Mouse (Mus musculus) heart, postnatal 0 days (tissue): ENCODE results near the gene Krt6b. TPM values are rescaled to one million over a fixed set of nuclear protein-coding genes. Genes with fewer than 3 reads are reported as not detected.

Experiments
- ATAC-seq: fragments of 200-750 bp; cut with Nextera tagmentation; 2 replicates; pipeline ENCODE4 v1.8.0; 2017; ENCODE audit warnings: low read depth, moderate number of reproducible peaks, moderate library complexity; ENCODE audit not compliant: insufficient read depth
- DNase-seq: peaks from one replicate; pipeline ENCODE4 v3.0.0-alpha.2; 2016; ENCODE audit warnings: low spot score
- H3K27ac ChIP-seq: fragments of 300-500 bp; sonication (generic); 2 replicates; pipeline ENCODE4 v1.5.1; 2014; ENCODE audit warnings: low read depth, mild to moderate bottlenecking
- H3K27me3 ChIP-seq: fragments of 300-500 bp; sonication (generic); 2 replicates; pipeline ENCODE4 v1.6.1; 2014; ENCODE audit warnings: low read length, mixed read lengths; ENCODE audit not compliant: control insufficient read depth, insufficient read depth
- H3K36me3 ChIP-seq: fragments of 300-500 bp; sonication (generic); replicated peaks from 2 replicates; pipeline ENCODE4 v1.6.1; 2014; ENCODE audit warnings: low read length, mixed read lengths; ENCODE audit not compliant: control insufficient read depth, insufficient read depth
- H3K4me1 ChIP-seq: fragments of 300-500 bp; sonication (generic); 2 replicates; pipeline ENCODE4 v1.6.1; 2014; ENCODE audit warnings: antibody characterized with exemption; ENCODE audit not compliant: control insufficient read depth, insufficient read depth
- H3K4me2 ChIP-seq: fragments of 300-500 bp; sonication (generic); 2 replicates; pipeline ENCODE4 v1.6.1; 2014; ENCODE audit warnings: low read depth, mild to moderate bottlenecking, low read length, moderate library complexity
- H3K4me3 ChIP-seq: fragments of 300-500 bp; sonication (generic); 2 replicates; pipeline ENCODE4 v1.5.1; 2014; ENCODE audit warnings: low read depth, low read length
- H3K9ac ChIP-seq: fragments of 300-500 bp; sonication (generic); replicated peaks from 2 replicates; pipeline ENCODE4 v1.6.1; 2014; ENCODE audit warnings: low read depth, low read length, mixed read lengths
- H3K9me3 ChIP-seq: fragments of 300-500 bp; sonication (generic); replicated peaks from 2 replicates; pipeline ENCODE4 v1.6.1; 2016; ENCODE audit warnings: low read length; ENCODE audit not compliant: control insufficient read depth
- CTCF ChIP-seq: IDR thresholded peaks from 2 replicates; pipeline ENCODE4 v1.5.1; 2016; ENCODE audit warnings: antibody characterized with exemption, control low read depth, low read depth
- EP300 ChIP-seq: IDR thresholded peaks from 2 replicates; pipeline ENCODE4 v1.6.1; 2016; ENCODE audit warnings: antibody characterized with exemption, low read depth
- WGBS: fragments of 180-500 bp; shearing (Covaris S2); extraction: QIAGEN DNeasy Blood & Tissue Kit; methylation state at CpG from one replicate; pipeline ENCODE4 v1.1.7; 2014; 5-methylcytosine and 5-hydroxymethylcytosine counted together
- polyA plus RNA-seq: library from polyadenylated mRNA; unstranded; fragments of >200 nt; fragmentation: Nextera tagmentation; extraction: Ambion mirVana; gene quantifications from 2 replicates; pipeline ENCODE4 v1.2.1, GENCODE M21; 2015
- total RNA-seq: library from RNA; depleted of rRNA; stranded (reverse); fragments of >200 nt; gene quantifications from 2 replicates; pipeline ENCODE4 v1.2.3, GENCODE M21; 2014; ENCODE audit warnings: low replicate concordance; rRNA removed

Gene Krt6b
- total RNA-seq (not detected in 2 replicates), polyA plus RNA-seq (0.07 TPM in 1 of 2 replicates, not detected in the other)

- TF ChIP-seq EP300 = no peak
- no peak for TF ChIP-seq CTCF
- WGBS = 78% methylated on average over 2 of the region's 2 CpGs
- H3K9me3 ChIP-seq = no peaks in the 10 kb centered on the region
Observed at GRCm38 (mm10) chr15:101680187-101680586, at the start of gene Krt6b. Gene Krt6b (minus strand): TSS chr15:101680287.

GRCm38 (mm10) chr15:101724686-101725085, 44.6 kb upstream of the Krt6b start:
- H3K36me3 ChIP-seq = no peaks in the 10 kb centered on the region
- TF ChIP-seq CTCF (no peak), EP300 (no peak)
- no peaks in the 10 kb centered on the region for H3K27me3 ChIP-seq
- no peak overlapping the region for H3K4me3 ChIP-seq
- no peak overlapping the region for H3K4me2 ChIP-seq
- H3K9me3 ChIP-seq = no peaks in the 10 kb centered on the region
- no peak for DNase-seq
- no peak for ATAC-seq
- WGBS = 29% methylated on average over 5 of the region's 5 CpGs
- H3K4me1 ChIP-seq = no peaks in the 10 kb centered on the region
- no peak overlapping the region for H3K27ac ChIP-seq
- H3K9ac ChIP-seq = no peak overlapping the region

More at GRCm38 (mm10) chr15:101680187-101680586, at the start of gene Krt6b:
- ATAC-seq (no peak), DNase-seq (no peak)
- no peaks in the 10 kb centered on the region for H3K36me3 ChIP-seq
- no peaks in the 10 kb centered on the region for H3K27me3 ChIP-seq
- no peak within 1 kb of the TSS for H3K27ac ChIP-seq
- H3K4me2 ChIP-seq = no peak within 1 kb of the TSS
- H3K4me1 ChIP-seq = no peaks in the 10 kb centered on the region
- H3K4me3 ChIP-seq = no peak within 1 kb of the TSS
- H3K9ac ChIP-seq = no peak within 1 kb of the TSS

- Histone ChIP-seq H3K9me3 (no peaks in the 10 kb centered on the region), H3K27ac (no peak overlapping the region), H3K4me1 (no peaks in the 10 kb centered on the region), H3K9ac (no peak overlapping the region), H3K4me2 (no peak overlapping the region), H3K36me3 (no peaks in the 10 kb centered on the region), H3K4me3 (no peak overlapping the region), H3K27me3 (no peaks in the 10 kb centered on the region)
- no peak for DNase-seq
- WGBS = 46% methylated on average over 3 of the region's 3 CpGs
- ATAC-seq = no peak
- TF ChIP-seq CTCF = no peak
- no peak for TF ChIP-seq EP300
Observed at GRCm38 (mm10) chr15:101715831-101716230, 35.7 kb upstream of the Krt6b start.

GRCm38 (mm10) chr15:101714356-101714755, 34.3 kb upstream of the Krt6b start:
- no peak overlapping the region for H3K4me3 ChIP-seq

GRCm38 (mm10) chr15:101713731-101714130, 33.6 kb upstream of the Krt6b start:
- H3K4me2 ChIP-seq = no peak overlapping the region
- H3K27ac ChIP-seq = no peak overlapping the region
- no peak for DNase-seq
- H3K9me3 ChIP-seq = no peaks in the 10 kb centered on the region
- H3K27me3 ChIP-seq = no peaks in the 10 kb centered on the region
- H3K36me3 ChIP-seq = no peaks in the 10 kb centered on the region
- TF ChIP-seq CTCF = no peak
- TF ChIP-seq EP300 = no peak
- H3K9ac ChIP-seq = no peak overlapping the region
- WGBS = 60% methylated on average over 8 of the region's 8 CpGs
- ATAC-seq = no peak
- no peaks in the 10 kb centered on the region for H3K4me1 ChIP-seq
- H3K4me3 ChIP-seq = no peak overlapping the region

More at GRCm38 (mm10) chr15:101714356-101714755, 34.3 kb upstream of the Krt6b start:
- Histone ChIP-seq H3K4me2 (no peak overlapping the region), H3K4me1 (no peaks in the 10 kb centered on the region), H3K27ac (no peak overlapping the region), H3K36me3 (no peaks in the 10 kb centered on the region), H3K9me3 (no peaks in the 10 kb centered on the region), H3K27me3 (no peaks in the 10 kb centered on the region), H3K9ac (no peak overlapping the region)
- ATAC-seq = no peak
- no peak for DNase-seq
- TF ChIP-seq EP300 (no peak), CTCF (no peak)
- WGBS = 64% methylated on average over 5 of the region's 5 CpGs

GRCm38 (mm10) chr15:101712720-101713119, 32.6 kb upstream of the Krt6b start, which contains the start of gene Krt5:
Gene Krt5 (minus strand): TSS chr15:101712898.
- Histone ChIP-seq H3K4me2 (no peak within 1 kb of the TSS), H3K4me1 (no peaks in the 10 kb centered on the region), H3K36me3 (no peaks in the 10 kb centered on the region), H3K4me3 (no peak within 1 kb of the TSS), H3K9ac (no peak within 1 kb of the TSS), H3K27me3 (peaks cover under 1% of the 10 kb centered on the region; the same call in 1 of the 2 replicates), H3K9me3 (no peaks in the 10 kb centered on the region), H3K27ac (no peak within 1 kb of the TSS)
- TF ChIP-seq EP300 (no peak), CTCF (no peak)
- no peak for DNase-seq
- no peak for ATAC-seq
- 61% methylated on average over 13 of the region's 13 CpGs for WGBS
